Mouse (Mus musculus): ENCODE data around the gene Foxn3.

Gene Foxn3

DNA sequence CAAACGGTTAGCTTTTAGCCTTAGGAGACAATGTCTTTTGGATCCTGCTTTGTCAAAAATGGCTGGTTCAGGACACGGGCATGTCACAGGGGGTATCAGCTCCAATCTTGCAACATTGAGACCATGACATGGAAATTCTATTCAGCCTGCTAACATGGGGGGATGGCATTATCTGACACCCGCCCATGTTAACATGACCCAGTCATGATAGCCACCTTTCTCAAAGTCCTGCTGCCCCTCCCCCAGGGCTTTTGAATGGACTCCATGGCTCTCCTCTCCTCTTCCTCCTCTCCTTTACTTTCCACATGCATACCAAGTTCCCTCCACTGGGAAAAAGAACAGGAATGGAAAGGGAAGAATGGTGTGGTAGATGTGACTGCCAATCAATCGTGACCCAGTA lies 43.5 kb downstream of the Foxn3 start:
- no peak for DNase-seq

DNA sequence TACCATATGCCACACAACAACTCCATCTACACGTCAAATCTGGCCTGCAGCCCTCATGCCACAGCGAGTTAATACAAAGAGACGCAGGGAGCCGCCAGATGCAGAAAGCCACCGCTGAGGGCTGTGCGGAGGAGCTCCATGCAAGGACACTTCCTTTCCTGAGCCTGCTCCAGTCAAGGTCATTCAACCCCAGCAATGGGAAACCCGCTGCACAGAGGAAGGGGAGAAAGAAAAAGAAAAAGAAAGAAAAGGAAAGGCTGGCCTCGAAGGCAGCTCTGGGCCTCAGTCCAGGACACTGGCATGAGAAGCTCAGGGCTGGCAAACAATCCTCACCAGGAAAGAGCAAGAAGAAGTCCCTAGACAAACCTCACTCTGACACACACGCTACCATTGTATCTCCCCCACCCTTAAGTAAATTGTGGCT lies 44.2 kb downstream of the Foxn3 start:
- DNase-seq = no peak

- DNase-seq = no peak
Observed at GRCm38 (mm10) chr12:99518640-99519039, 44.7 kb downstream of the Foxn3 start.

- DNase-seq = no peak
Observed at GRCm38 (mm10) chr12:99518126-99518525, 45.3 kb downstream of the Foxn3 start.

DNA sequence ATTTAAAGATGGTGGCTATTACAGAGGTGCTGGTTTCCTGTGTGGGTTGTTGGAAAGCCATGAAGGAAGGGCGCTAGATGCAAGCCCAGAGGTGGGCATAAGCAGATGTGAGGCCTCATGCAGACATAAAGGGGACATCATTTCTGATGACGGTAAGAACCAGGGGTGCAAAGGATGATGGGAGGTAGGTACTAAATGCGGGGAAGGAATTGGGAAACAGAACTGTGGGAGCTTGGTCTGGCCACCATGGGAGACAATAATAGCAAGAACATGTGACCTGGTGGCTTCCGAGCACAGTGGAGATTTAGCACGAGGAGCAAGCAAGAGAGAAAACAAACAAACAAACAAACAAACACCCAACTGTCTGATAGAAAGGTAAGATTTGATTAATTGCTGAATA lies 46.1 kb downstream of the Foxn3 start:
- no peak for DNase-seq

DNA sequence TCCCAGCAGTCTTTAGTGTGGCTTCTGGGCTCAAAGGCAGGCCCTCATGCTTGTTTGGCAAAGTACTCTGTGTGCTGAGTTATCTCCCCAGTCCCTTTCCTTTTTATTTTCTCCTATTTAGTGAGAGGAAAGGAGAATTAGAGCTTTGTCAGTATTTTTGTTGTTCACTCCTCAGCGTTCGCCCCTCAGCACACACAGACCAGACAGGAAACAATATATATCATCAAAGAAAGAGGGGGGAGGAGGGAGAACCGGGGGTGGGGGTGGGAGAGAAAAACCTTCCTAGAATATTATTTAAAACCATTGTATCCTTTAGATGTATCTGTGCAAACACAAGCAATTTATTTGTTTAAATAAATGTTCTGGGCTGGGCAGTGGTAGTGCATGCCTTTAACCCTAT lies 47.9 kb downstream of the Foxn3 start:
- DNase-seq = no peak

DNA sequence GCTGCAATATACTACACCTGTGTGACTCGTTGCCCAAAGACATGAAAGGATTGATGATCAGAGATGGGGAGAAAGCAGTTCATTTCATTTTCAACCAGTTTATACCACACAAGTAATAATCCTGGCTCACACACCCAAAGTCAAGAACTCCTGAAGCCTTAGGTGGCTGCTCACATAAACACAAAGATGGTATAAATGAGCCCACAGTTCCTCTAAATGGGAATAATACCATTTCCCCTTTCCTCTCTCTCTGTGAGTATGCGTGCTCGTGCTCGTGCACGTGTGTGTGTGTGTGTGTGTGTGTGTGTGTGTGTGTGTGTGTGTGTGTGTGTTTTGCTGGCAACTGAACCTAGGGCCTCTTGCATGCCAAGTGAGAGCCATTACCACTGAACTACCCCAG lies 51.7 kb downstream of the Foxn3 start:
- DNase-seq = no peak

DNA sequence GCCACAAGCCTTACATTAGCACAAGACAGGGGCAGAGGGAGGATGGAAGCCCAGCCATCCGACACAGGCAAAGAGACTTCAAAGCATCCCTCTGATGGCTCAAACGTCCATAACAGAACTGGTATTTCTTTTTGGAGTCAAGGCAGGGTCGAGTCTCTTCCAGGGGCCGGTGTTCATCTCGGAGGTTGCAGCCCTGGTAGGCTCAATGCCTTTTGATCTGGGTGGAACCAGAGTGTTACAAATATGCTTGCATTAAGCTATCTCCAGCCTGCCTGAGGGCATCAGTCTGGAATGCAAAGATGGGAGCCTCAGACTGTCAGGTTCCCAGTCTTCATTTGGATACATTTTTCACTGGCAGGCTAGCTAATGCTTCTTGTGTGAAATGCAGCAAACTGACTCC lies 52.6 kb downstream of the Foxn3 start:
- no peak for DNase-seq

DNA sequence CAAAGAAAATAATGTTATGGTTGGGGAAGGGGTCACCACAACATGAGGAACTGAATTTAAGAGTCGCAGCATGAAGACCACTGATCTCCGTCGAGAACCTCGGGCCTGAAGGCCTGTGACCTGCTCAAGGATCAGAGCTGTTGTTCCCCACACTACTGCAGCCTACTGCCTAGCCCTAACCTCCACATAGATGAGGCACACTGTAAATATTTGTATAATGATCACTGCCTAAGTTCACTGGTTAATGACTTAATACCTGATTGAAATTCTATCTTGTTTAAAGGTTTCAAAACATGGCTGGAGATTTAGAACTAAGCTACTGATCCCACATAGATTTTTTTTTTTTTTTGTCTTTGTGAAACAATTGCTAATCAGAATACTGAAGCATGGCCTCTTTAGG lies 61.2 kb downstream of the Foxn3 start:
- DNase-seq = no peak

DNA sequence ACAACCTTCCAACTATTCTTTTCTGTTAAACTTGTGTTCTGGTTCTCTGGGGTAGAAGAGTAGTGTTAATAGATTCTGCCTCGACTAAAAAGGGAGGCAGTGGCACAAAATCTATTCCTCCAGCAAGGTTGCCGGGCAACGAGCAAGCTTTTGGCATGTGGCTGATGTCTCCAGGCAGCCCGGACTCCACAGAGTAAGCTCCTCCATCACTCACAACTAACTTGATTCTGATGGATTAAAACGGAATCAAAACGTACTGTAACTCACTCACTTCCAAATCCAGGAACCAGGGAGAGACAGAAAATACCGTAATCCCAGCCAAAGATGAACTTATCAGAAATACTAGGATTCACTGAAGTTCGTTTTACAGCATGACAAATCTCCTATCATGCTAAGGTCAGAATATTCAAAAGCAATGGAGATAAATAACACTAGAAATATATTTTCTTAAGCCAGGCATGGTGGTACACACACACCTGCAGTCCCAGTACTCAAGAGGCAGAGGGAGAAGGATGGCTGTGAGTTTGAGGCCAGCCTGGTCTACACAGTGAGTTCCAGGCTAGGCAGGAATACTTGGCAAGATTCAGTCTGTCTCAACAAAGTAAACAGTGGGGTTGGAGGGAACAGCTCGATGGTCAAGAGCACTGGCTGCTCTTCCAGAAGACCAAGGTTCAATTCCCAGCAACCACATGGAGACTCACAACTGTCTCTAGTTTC lies 64.2 kb downstream of the Foxn3 start:
- no peak for DNase-seq

- DNase-seq = no peak
Observed at GRCm38 (mm10) chr12:99498189-99498977, 65.0 kb downstream of the Foxn3 start.

- DNase-seq = no peak
Observed at GRCm38 (mm10) chr12:99496945-99497344, 66.4 kb downstream of the Foxn3 start.

GRCm38 (mm10) chr12:99490216-99490615 lies 73.2 kb downstream of the Foxn3 start:
- DNase-seq = no peak

DNA sequence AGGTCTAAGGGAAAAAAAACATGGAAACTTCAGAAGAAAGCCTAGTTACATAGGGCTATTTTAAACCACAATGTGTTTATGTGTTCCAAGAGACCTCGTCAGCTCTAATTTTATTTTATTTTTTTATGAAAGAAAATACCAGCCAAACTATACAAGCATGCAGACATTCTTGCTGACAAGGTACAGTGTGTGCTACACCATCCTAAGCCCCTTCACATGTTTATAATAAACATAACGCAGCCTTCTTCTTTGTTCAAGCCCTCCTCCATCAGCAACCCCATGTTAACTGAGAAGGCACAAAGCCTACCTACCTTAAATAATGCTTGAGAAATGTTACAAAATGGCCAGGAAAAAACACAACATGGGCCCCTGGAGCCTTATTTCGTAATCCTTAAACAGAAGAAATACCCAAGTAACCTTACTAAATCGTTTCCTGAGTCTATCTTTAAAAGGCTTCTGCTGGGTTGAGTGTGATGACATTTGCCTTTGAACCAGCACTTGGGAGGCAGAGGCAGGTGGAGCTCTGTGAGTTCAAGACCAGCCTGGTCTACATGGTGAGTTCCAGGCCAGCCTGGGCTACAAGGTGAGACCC lies 74.3 kb downstream of the Foxn3 start:
- DNase-seq = no peak

DNA sequence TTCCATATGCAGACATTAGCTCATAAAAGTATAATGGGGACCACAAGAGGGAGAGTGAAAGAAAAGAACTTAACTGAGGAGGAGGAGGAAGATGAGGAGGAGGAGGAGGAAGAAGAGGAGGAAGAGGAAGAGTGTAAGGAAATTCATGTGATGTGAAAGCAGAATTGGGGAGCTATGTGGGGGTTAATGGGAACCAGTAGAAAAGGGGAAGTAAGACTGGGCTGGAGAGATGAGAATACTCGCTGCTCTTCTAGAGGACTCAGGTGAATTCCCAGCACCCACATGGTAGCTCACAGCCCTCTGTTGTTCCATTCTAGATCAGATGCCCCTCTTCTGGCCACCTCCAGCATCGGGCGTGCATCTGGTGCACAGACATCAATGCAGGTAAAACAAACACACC lies 83.0 kb downstream of the Foxn3 start:
- DNase-seq = no peak

- no peak for DNase-seq
Observed at GRCm38 (mm10) chr12:99474176-99474575, 89.2 kb downstream of the Foxn3 start.

DNA sequence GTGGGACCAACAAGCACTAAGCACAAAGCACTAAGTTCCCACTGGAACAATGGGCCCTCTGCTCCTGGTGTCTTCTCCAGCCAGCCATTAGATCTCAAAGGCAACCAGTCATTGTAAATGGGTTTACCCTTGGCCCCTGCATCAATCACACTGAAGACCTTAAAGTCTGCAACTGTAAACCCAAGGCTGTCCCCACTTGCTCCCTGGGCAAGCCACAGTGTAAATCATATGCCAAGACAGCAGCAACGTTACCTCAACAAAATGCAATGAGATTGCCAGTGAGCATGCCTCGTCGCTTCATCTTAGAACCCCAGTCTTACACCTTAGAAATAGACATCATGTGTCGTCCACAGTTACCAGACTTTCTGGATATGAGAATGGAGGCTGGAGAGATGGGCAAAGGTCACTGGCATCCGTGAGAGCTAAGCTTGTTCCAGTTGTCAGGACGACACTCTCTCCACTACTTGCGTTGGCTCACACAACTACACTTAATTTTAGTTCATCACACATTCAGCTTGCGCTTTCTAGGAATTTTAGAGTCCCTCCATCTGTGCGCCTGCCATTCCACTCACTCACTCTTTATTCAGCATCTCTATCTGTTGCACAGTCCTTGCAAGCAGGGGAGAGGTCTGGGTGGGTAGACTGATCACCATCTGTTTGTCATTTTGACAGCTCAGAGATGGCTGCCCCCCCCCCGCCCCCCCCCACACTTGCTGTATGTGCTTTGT lies 89.8 kb downstream of the Foxn3 start:
- DNase-seq = no peak

DNA sequence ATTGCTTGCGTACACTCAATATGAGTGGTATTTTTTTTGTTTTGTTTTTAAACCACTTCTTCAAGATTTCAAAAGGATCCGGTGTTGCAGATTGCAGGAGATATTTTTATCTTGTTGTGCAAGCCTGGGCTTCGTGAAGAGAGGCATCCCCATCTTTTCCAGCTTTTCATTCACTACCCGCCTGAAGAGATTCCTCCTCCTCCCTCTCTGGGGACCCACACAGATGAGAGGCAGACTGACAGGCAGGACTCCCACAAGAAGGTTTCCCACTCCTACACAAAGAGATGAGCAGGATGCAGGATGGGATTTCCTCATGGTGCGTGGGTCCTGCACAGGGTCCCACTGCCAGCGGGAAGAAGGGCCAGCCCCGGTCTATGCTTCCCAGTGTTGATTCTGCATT lies 92.0 kb downstream of the Foxn3 start:
- DNase-seq = no peak

DNA sequence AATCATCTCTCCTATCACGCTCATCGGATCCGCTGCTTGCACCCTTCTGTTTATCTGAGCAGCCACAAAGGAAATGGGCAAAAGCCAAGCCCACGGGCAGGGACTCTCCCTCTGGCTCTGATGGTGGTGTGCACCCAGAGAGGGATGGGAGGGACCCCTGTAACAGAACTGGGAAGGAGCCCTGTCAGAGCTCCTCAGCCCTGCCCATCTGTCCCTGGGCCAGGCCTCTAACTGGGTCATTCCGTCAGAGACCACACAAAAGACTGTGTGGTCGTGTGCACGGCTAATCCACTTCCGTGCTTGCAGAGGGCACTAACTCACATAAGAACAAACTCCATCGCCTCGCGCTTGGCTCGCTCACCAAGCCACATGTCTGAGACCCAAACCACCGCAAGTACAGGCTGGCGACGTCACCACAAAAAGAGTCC lies 95.5 kb downstream of the Foxn3 start:
- DNase-seq = peak; percentile 15

GRCm38 (mm10) chr12:99467256-99467883 lies 96.0 kb downstream of the Foxn3 start:
- DNase-seq = no peak

GRCm38 (mm10) chr12:99466426-99466825 lies 97.0 kb downstream of the Foxn3 start:
- DNase-seq = no peak

GRCm38 (mm10) chr12:99464291-99464690 lies 99.1 kb downstream of the Foxn3 start:
- no peak for DNase-seq

DNA sequence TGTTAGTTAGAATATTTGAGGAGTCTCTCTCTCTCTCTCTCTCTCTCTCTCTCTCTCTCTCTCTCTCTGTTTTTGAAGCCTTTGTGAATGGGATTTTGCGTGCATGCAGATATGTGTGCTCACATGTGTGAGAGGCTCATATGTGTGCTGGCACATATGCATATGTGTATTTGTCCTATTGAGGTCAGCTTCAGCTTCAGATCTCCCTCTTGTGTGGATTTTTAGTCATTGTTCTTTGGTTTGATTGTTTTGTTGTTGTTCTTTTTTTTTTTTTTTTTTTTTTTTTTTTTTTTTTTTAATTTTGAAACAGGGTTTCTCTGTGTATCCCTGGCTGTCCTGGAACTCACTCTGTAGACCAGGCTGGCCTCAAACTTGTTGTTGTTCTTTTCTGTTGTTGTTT lies 100.5 kb downstream of the Foxn3 start:
- no peak for DNase-seq
